Mouse (Mus musculus) MEL (cell line): ENCODE data around the gene Il5. TPM values are rescaled to one million over a fixed set of nuclear protein-coding genes. Genes with fewer than 3 reads are reported as not detected.

Experiments used
- DNase-seq: peaks from one replicate; pipeline ENCODE4 v3.0.0; 2011; ENCODE audit warnings: low read depth, low spot score
- H3K27ac ChIP-seq: 2 replicates; pipeline ENCODE4 v1.5.1; 2012; ENCODE audit warnings: low read depth, mild to moderate bottlenecking, control low read depth, low read length, moderate library complexity; ENCODE audit not compliant: control insufficient read depth
- H3K27me3 ChIP-seq, 2 experiments: fragments of 150-350 bp in 1 of 2; sonication (generic) in 1 of 2; 2 replicates each; pipeline ENCODE4 v1.6.1; 2012; ENCODE audit warnings: low read length in 2 of 2, mild to moderate bottlenecking in 2 of 2, improper control_type of control experiment in 1 of 2, moderate library complexity in 1 of 2; ENCODE audit not compliant: insufficient read depth in 2 of 2, control insufficient read depth in 1 of 2
- H3K36me3 ChIP-seq, 2 experiments: 2 replicates each; pipeline ENCODE4 v1.6.1; 2012 to 2014; ENCODE audit warnings: low read length in 2 of 2, improper control_type of control experiment in 1 of 2, inconsistent platforms in 1 of 2, mild to moderate bottlenecking in 1 of 2; ENCODE audit not compliant: insufficient read depth in 2 of 2, control insufficient read depth in 1 of 2
- H3K4me1 ChIP-seq, 2 experiments: fragments of 150-350 bp in 1 of 2; sonication (generic) in 1 of 2; 2 replicates each; pipeline ENCODE4 v1.6.1; 2012; ENCODE audit warnings: low read length in 2 of 2, improper control_type of control experiment in 1 of 2, mild to moderate bottlenecking in 1 of 2; ENCODE audit not compliant: insufficient read depth in 2 of 2, control insufficient read depth in 1 of 2
- H3K4me3 ChIP-seq, 2 experiments: fragments of 150-350 bp in 1 of 2; sonication (generic) in 1 of 2; 2 replicates each; pipeline ENCODE4 v1.5.1; 2012; ENCODE audit warnings: low read depth in 2 of 2, low read length in 2 of 2, mild to moderate bottlenecking in 2 of 2, moderate library complexity in 2 of 2, control low read depth in 1 of 2, improper control_type of control experiment in 1 of 2; ENCODE audit not compliant: control insufficient read depth in 1 of 2, insufficient read depth in 1 of 2
- H3K79me2 ChIP-seq: 2 replicates; pipeline ENCODE4 v1.6.1; 2012; ENCODE audit warnings: mild to moderate bottlenecking, low read length, moderate library complexity; ENCODE audit not compliant: control insufficient read depth, poor library complexity, insufficient read depth
- H3K9ac ChIP-seq: 2 replicates; pipeline ENCODE4 v1.6.1; 2012; ENCODE audit warnings: low read depth, mild to moderate bottlenecking, control low read depth, low read length, moderate library complexity; ENCODE audit not compliant: control insufficient read depth, poor library complexity, severe bottlenecking
- H3K9me3 ChIP-seq: fragments of 150-350 bp; sonication (generic); replicated peaks from 2 replicates; pipeline ENCODE4 v1.6.1; 2012; ENCODE audit warnings: mild to moderate bottlenecking, low read length, improper control_type of control experiment, moderate library complexity; ENCODE audit not compliant: insufficient read depth
- BHLHE40 ChIP-seq: IDR thresholded peaks from 2 replicates; pipeline ENCODE4 v1.6.1; 2012; ENCODE audit warnings: low read depth, mild to moderate bottlenecking, inconsistent platforms, low read length, improper control_type of control experiment, borderline replicate concordance
- CHD1 ChIP-seq: IDR thresholded peaks from 2 replicates; pipeline ENCODE4 v1.6.1; 2012; ENCODE audit warnings: low read depth, mild to moderate bottlenecking, inconsistent platforms, low read length, improper control_type of control experiment
- CHD2 ChIP-seq: IDR thresholded peaks from 2 replicates; pipeline ENCODE4 v1.6.1; 2011; ENCODE audit warnings: low read length, improper control_type of control experiment
- CTCF ChIP-seq, 3 experiments: IDR thresholded peaks in 2 of 3; conservative IDR thresholded peaks in 1 of 3; 2 replicates each; pipeline ENCODE4 v1.5.1; 2011 to 2012; ENCODE audit warnings: low read length in 3 of 3, low read depth in 2 of 3, mild to moderate bottlenecking in 2 of 3, improper control_type of control experiment in 1 of 3, inconsistent platforms in 1 of 3, mixed read lengths in 1 of 3, moderate library complexity in 1 of 3; ENCODE audit not compliant: control insufficient read depth in 1 of 3, insufficient read depth in 1 of 3, poor library complexity in 1 of 3, severe bottlenecking in 1 of 3
- ELF1 ChIP-seq: IDR thresholded peaks from 2 replicates; pipeline ENCODE4 v1.6.1; 2014; ENCODE audit warnings: low read depth, mild to moderate bottlenecking, inconsistent platforms, low read length, improper control_type of control experiment, moderate library complexity
- GATA1 ChIP-seq: IDR thresholded peaks from 2 replicates; pipeline ENCODE4 v1.6.1; 2011; ENCODE audit warnings: low read depth, low read length, improper control_type of control experiment
- KAT2A ChIP-seq: conservative IDR thresholded peaks from 2 replicates; pipeline ENCODE4 v1.6.1; 2012; ENCODE audit warnings: low read depth, low read length, improper control_type of control experiment, inconsistent platforms
- MAFK ChIP-seq: IDR thresholded peaks from 2 replicates; pipeline ENCODE4 v1.6.1; 2011; ENCODE audit warnings: low read depth, mild to moderate bottlenecking, low read length, improper control_type of control experiment, borderline replicate concordance
- MAX ChIP-seq: IDR thresholded peaks from 2 replicates; pipeline ENCODE4 v1.6.1; 2011; ENCODE audit warnings: low read length, improper control_type of control experiment
- MAZ ChIP-seq: IDR thresholded peaks from 2 replicates; pipeline ENCODE4 v1.6.1; 2012; ENCODE audit warnings: low read depth, mild to moderate bottlenecking, inconsistent platforms, low read length, improper control_type of control experiment
- MYB ChIP-seq: IDR thresholded peaks from 2 replicates; pipeline ENCODE4 v1.6.1; 2011; ENCODE audit warnings: mild to moderate bottlenecking, low read depth, low read length, improper control_type of control experiment
- MYC ChIP-seq: IDR thresholded peaks from 2 replicates; pipeline ENCODE4 v1.6.1; 2011; ENCODE audit warnings: low read depth, mild to moderate bottlenecking, low read length, improper control_type of control experiment, moderate library complexity
- NELFE ChIP-seq: IDR thresholded peaks from 2 replicates; pipeline ENCODE4 v1.6.1; 2011; ENCODE audit warnings: low read depth, low read length, improper control_type of control experiment
- RAD21 ChIP-seq: IDR thresholded peaks from 2 replicates; pipeline ENCODE4 v1.6.1; 2011; ENCODE audit warnings: mild to moderate bottlenecking, low read depth, low read length, improper control_type of control experiment
- RCOR1 ChIP-seq: IDR thresholded peaks from 2 replicates; pipeline ENCODE4 v1.6.1; 2012; ENCODE audit warnings: low read depth, mild to moderate bottlenecking, inconsistent platforms, low read length, improper control_type of control experiment
- SIN3A ChIP-seq: IDR thresholded peaks from 2 replicates; pipeline ENCODE4 v1.6.1; 2012; ENCODE audit warnings: low read length, improper control_type of control experiment, inconsistent platforms
- SMC3 ChIP-seq: IDR thresholded peaks from 2 replicates; pipeline ENCODE4 v1.6.1; 2011; ENCODE audit warnings: low read depth, low read length, improper control_type of control experiment
- TBP ChIP-seq: IDR thresholded peaks from 2 replicates; pipeline ENCODE4 v1.8.0; 2011; ENCODE audit warnings: low read depth, low read length, improper control_type of control experiment
- UBTF ChIP-seq: IDR thresholded peaks from 2 replicates; pipeline ENCODE4 v1.6.1; 2012; ENCODE audit warnings: low read depth, mild to moderate bottlenecking, inconsistent platforms, low read length, improper control_type of control experiment, moderate library complexity, borderline replicate concordance; ENCODE audit not compliant: insufficient read depth
- USF1 ChIP-seq: IDR thresholded peaks from 2 replicates; pipeline ENCODE4 v1.6.1; 2014; ENCODE audit warnings: low read depth, mild to moderate bottlenecking, inconsistent platforms, low read length, improper control_type of control experiment, moderate library complexity
- USF2 ChIP-seq, 2 experiments: IDR thresholded peaks; 2 replicates each; pipeline ENCODE4 v1.6.1; 2011 to 2012; ENCODE audit warnings: improper control_type of control experiment in 2 of 2, low read length in 2 of 2, borderline replicate concordance in 1 of 2, inconsistent platforms in 1 of 2, low read depth in 1 of 2, mild to moderate bottlenecking in 1 of 2; ENCODE audit not compliant: insufficient read depth in 1 of 2
- ZC3H11A ChIP-seq: IDR thresholded peaks from 2 replicates; pipeline ENCODE4 v1.6.1; 2012; ENCODE audit warnings: low read depth, mild to moderate bottlenecking, inconsistent platforms, low read length, improper control_type of control experiment
- ZMIZ1 ChIP-seq: IDR thresholded peaks from 2 replicates; pipeline ENCODE4 v1.6.1; 2012; ENCODE audit warnings: low read depth, mild to moderate bottlenecking, inconsistent platforms, low read length, improper control_type of control experiment, moderate library complexity
- ZNF384 ChIP-seq: IDR thresholded peaks from 2 replicates; pipeline ENCODE4 v1.6.1; 2012; ENCODE audit warnings: low read depth, mild to moderate bottlenecking, inconsistent platforms, low read length, improper control_type of control experiment
- polyA plus RNA-seq, 2 experiments: library from polyadenylated mRNA; stranded (reverse) in 1 of 2; unstranded in 1 of 2; fragments of >175 nt in 1 of 2; fragments of >200 nt in 1 of 2; gene quantifications; 2 replicates each; pipeline versions ENCODE4 v1.2.1 to v1.2.4; 2012; ENCODE audit warnings: low replicate concordance in 2 of 2, low read depth in 1 of 2; ENCODE audit not compliant: insufficient read length in 2 of 2, insufficient read depth in 1 of 2, missing spikeins in 1 of 2
- total RNA-seq: library from RNA; depleted of rRNA; stranded (reverse); fragments of 300-350 nt; gene quantifications from 2 replicates; pipeline ENCODE4 v1.2.3, GENCODE M21; 2012

The Il5 gene
- total and polyA plus RNA-seq, 3 experiments, result not detected

GRCm38 (mm10) chr11:53742353-53742752, 21.8 kb downstream of the Il5 start:
- H3K4me3 ChIP-seq, result no peak overlapping the region
- TF ChIP-seq MAFK, result no peak
- TF ChIP-seq MAZ, result no peak
- no peak for TF ChIP-seq RCOR1
- no peak for TF ChIP-seq RAD21

DNA sequence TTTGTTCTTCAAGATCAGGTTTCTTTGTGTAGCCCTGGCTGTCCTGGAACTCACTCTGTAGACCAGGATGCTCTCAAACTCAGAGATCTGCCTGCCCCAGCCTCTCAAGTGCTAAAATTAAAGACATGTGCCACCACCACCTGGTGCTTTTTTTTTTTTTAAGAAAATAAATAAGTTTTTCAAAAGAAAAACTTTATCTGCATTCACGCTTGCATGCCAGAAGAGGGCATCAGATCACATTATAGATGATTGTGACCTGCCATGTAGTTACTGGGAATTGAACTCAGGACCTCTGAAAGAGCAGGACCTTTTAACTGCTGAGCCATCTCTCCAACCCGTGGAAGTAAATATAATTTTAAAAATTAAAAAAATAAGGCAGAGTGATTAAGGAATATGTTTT, 24.7 kb downstream of the Il5 start:
- Histone ChIP-seq H3K9ac (no peak overlapping the region), H3K9me3 (no peaks in the 10 kb centered on the region), H3K4me3 (no peak overlapping the region), H3K4me1 (no peaks in the 10 kb centered on the region), H3K36me3 (no peaks in the 10 kb centered on the region), H3K79me2 (no peaks in the 10 kb centered on the region), H3K27ac (no peak overlapping the region), H3K27me3 (peaks cover 11 to 32% of the 10 kb centered on the region in 2 experiments)
- TF ChIP-seq RAD21, result peak; percentile 51
- TF ChIP-seq USF2 (IDR thresholded peaks at IDR 0.05; ENCODE audit: borderline replicate concordance in 1 of 2, insufficient read depth in 1 of 2, low read depth in 1 of 2, low read length in 2 of 2), result no peak
- TF ChIP-seq KAT2A, result no peak
- TF ChIP-seq TBP, result no peak
- TF ChIP-seq MYB, result no peak
- TF ChIP-seq BHLHE40, result no peak
- no peak for TF ChIP-seq MYC
- TF ChIP-seq ZMIZ1, result no peak
- peak; percentile 79 for TF ChIP-seq ZNF384
- TF ChIP-seq CHD1, result no peak
- TF ChIP-seq ZC3H11A, result peak; percentile 56; the same call in 1 of the 2 replicates
- no peak for TF ChIP-seq NELFE
- TF ChIP-seq SMC3, result peak; percentile 60
- TF ChIP-seq UBTF, result no peak
- no peak for TF ChIP-seq ELF1
- no peak for TF ChIP-seq CHD2
- TF ChIP-seq USF1, result no peak
- TF ChIP-seq MAX, result no peak
- TF ChIP-seq GATA1, result no peak
- TF ChIP-seq MAZ, result no peak
- TF ChIP-seq SIN3A, result no peak
- TF ChIP-seq CTCF (IDR thresholded peaks at IDR 0.05 in 2 of 3, conservative IDR thresholded peaks at IDR 0.05 in 1 of 3; ENCODE audit: control insufficient read depth in 1 of 3, insufficient read depth in 1 of 3, low read depth in 2 of 3, low read length in 3 of 3, poor library complexity in 1 of 3, severe bottlenecking in 1 of 3), result peak in 1 of 3 experiments; percentile 55; a peak in 3 of 6 replicates
- DNase-seq, result no peak

More at GRCm38 (mm10) chr11:53742353-53742752, 21.8 kb downstream of the Il5 start:
- no peak for DNase-seq
- H3K9me3 ChIP-seq, result no peaks in the 10 kb centered on the region
- H3K9ac ChIP-seq, result no peak overlapping the region
- peaks cover 11 to 32% of the 10 kb centered on the region in 2 experiments for H3K27me3 ChIP-seq
- H3K27ac ChIP-seq, result no peak overlapping the region
- H3K4me1 ChIP-seq, result peaks cover 0 to 2% of the 10 kb centered on the region in 2 experiments; a peak in 1 of 4 replicates
- H3K79me2 ChIP-seq, result no peaks in the 10 kb centered on the region
- H3K36me3 ChIP-seq, result peaks cover 0 to 4% of the 10 kb centered on the region in 2 experiments; a peak in 1 of 4 replicates
